Mouse (Mus musculus): Measurements from ENCODE around the gene Rabl3. TPM values are rescaled to one million over a fixed set of nuclear protein-coding genes. Genes with fewer than 3 reads are reported as not detected.

The Rabl3 gene
- 6.6 and 7.3 TPM in 2 replicates for polyA plus RNA-seq (2012; rRNA removed)

DNA sequence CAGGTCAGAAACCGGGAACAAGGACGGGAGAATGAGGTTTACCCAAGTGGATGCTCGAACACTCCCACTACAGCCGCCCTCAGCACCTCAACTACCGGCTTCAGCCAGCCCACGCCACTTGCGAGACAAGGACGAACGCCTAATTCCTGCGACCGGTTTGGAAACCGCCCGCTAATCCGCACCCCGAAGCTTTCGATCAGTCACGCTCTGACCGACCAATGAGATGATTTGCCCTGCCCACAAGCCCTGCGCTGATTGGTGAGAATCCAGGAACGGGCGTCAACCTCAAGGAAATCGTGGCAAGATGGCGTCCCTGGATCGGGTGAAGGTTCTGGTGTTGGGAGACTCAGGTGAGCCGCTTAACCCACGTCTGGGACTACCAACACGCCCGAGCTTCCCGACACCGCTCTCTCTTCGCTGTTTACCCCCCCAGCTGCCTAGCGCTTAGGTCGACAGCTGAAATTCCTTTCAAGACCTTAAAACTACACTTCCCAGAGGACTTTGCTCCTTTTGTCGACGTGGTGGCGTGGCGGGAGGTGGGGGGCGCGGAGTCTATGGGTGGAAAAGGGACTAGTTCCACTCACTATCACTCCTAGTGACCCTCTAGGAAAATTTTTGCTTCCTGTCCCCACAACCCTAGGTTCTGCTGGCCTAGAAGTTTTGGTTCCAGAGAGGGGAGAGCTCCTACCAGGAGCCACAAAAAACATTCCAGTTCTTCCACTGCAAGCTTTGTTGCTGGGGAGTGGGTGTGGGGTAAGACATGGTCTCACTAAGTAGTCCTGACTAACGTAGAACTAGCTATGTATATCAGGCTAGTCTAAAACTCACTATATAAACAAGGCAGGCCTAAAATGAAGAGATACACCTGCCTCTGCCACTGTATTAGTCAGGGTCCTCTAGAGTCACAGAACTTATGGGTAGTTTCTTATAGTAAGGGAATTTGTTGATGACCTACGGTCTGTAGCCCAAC, at the start of gene Rabl3, which contains the start of gene Gtf2e1:
Rabl3 (plus strand) TSS at position 275 of the 970 bp plus-strand sequence.
Gtf2e1 (minus strand) TSS at position 179 of the 970 bp plus-strand sequence.

DNA sequence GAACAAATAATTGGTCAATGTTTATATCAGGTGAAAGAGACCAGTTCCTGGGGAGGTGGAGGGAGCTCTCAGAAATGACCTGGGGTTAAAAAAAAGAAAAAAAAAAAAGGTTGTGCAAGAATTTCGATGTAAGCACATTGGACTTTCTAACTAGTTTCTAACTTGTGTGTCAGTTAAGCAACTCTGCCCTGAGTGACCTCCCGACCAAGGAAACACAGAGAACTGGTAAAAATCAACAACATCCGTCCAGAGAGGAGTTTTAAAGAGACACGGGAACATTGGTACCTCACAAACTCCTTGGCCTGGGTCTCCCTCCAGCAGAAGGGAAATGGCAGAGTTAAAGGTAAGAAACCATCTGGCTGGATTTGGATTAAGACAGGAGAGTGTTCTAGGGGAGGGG, 40.3 kb downstream of the Rabl3 start, which contains the start of gene Hgd:
Hgd (plus strand) TSS at position 160 of the 400 bp plus-strand sequence.

Other genes with a start within 250 kb of the Rabl3 start
- 3.5 and 4.1 TPM in 2 replicates for gene Stxbp5l, start 154.9 kb upstream of the Rabl3 start, polyA plus RNA-seq (2012; rRNA removed)
- gene Gtf2e1, start 96 bp upstream of the Rabl3 start, polyA plus RNA-seq (2012; rRNA removed) = 26.5 and 28.1 TPM in 2 replicates
- 0.11 and 0.21 TPM in 2 replicates for gene Hgd, start 40.3 kb downstream of the Rabl3 start, polyA plus RNA-seq (2012; rRNA removed)
- 60.5 and 69.6 TPM in 2 replicates for gene Ndufb4, start 114.6 kb downstream of the Rabl3 start, polyA plus RNA-seq (2012; rRNA removed)
- 57.2 and 60.4 TPM in 2 replicates for gene Fstl1, start 237.0 kb downstream of the Rabl3 start, polyA plus RNA-seq (2012; rRNA removed)

Measured in central nervous system, embryonic 18 days (tissue).